Mouse (Mus musculus) intestine, postnatal 0 days (tissue): ENCODE results near the gene Antxr1. TPM values are rescaled to one million over a fixed set of nuclear protein-coding genes. Genes with fewer than 3 reads are reported as not detected.

Experiments
- ATAC-seq: fragments of 200-750 bp; cut with Nextera tagmentation; 2 replicates; pipeline ENCODE4 v1.8.0; 2017; ENCODE audit warnings: mild to moderate bottlenecking, moderate TSS enrichment, moderate library complexity
- H3K27ac ChIP-seq: fragments of 300-500 bp; sonication (generic); 2 replicates; pipeline ENCODE4 v1.5.1; 2014; ENCODE audit warnings: mild to moderate bottlenecking, low read depth, low read length, moderate library complexity
- H3K27me3 ChIP-seq: fragments of 300-500 bp; sonication (generic); replicated peaks from 2 replicates; pipeline ENCODE4 v1.6.1; 2014; ENCODE audit warnings: low read length, mixed read lengths; ENCODE audit not compliant: control insufficient read depth, insufficient read depth
- H3K36me3 ChIP-seq: fragments of 300-500 bp; sonication (generic); 2 replicates; pipeline ENCODE4 v1.6.1; 2014; ENCODE audit warnings: mild to moderate bottlenecking, moderate library complexity; ENCODE audit not compliant: control insufficient read depth, insufficient read depth
- H3K4me1 ChIP-seq: fragments of 300-500 bp; sonication (generic); replicated peaks from 2 replicates; pipeline ENCODE4 v1.6.1; 2014; ENCODE audit warnings: antibody characterized with exemption, low read length, mixed read lengths; ENCODE audit not compliant: control insufficient read depth, insufficient read depth
- H3K4me2 ChIP-seq: fragments of 300-500 bp; sonication (generic); replicated peaks from 2 replicates; pipeline ENCODE4 v1.6.1; 2014; ENCODE audit warnings: low read depth, mild to moderate bottlenecking, moderate library complexity
- H3K4me3 ChIP-seq: fragments of 300-500 bp; sonication (generic); 2 replicates; pipeline ENCODE4 v1.5.1; 2014; ENCODE audit warnings: low read depth, low read length
- H3K9ac ChIP-seq: fragments of 300-500 bp; sonication (generic); 2 replicates; pipeline ENCODE4 v1.6.1; 2014; ENCODE audit warnings: mild to moderate bottlenecking, low read depth, low read length
- H3K9me3 ChIP-seq: fragments of 300-500 bp; sonication (generic); 2 replicates; pipeline ENCODE4 v1.6.1; 2016; ENCODE audit warnings: mixed run types; ENCODE audit not compliant: control insufficient read depth
- CTCF ChIP-seq: sonication (generic); IDR thresholded peaks from 2 replicates; pipeline ENCODE4 v1.5.1; 2016; ENCODE audit warnings: low read depth, mild to moderate bottlenecking, control low read depth, antibody characterized with exemption, moderate library complexity
- WGBS: fragments of 180-500 bp; shearing (Covaris S2); extraction: QIAGEN DNeasy Blood & Tissue Kit; methylation state at CpG from one replicate; pipeline ENCODE4 v1.1.7; 2014; 5-methylcytosine and 5-hydroxymethylcytosine counted together
- polyA plus RNA-seq: library from polyadenylated mRNA; unstranded; fragments of >200 nt; fragmentation: Nextera tagmentation; extraction: Ambion mirVana; gene quantifications from 2 replicates; pipeline ENCODE4 v1.2.1, GENCODE M21; 2015

Gene Antxr1
- polyA plus RNA-seq, 1 experiment from 2014 or later: 4.9 TPM

GRCm38 (mm10) chr6:87294904-87295303 is 40.7 kb downstream of the Antxr1 start:
- no peak overlapping the region for H3K4me3 ChIP-seq
- no peak for TF ChIP-seq CTCF
- H3K27me3 ChIP-seq: no peaks in the 10 kb centered on the region
- no peak overlapping the region for H3K9ac ChIP-seq
- no peaks in the 10 kb centered on the region for H3K36me3 ChIP-seq
- ATAC-seq: peak; percentile 73
- no peaks in the 10 kb centered on the region for H3K9me3 ChIP-seq
- H3K4me1 ChIP-seq: 0 out of 2 replicates have a peak, but pooled peaks cover 4% of the 10 kb centered on the region
- no peak overlapping the region for H3K27ac ChIP-seq
- H3K4me2 ChIP-seq: no peak overlapping the region
- 36% methylated on average over 3 of the region's 3 CpGs for WGBS

GRCm38 (mm10) chr6:87292911-87293851 is 42.4 kb downstream of the Antxr1 start:
- TF ChIP-seq CTCF: no peak
- Histone ChIP-seq H3K9ac (no peak overlapping the region), H3K9me3 (no peaks in the 10 kb centered on the region), H3K27me3 (no peaks in the 10 kb centered on the region), H3K4me1 (0 out of 2 replicates have a peak, but pooled peaks cover 4% of the 10 kb centered on the region), H3K27ac (no peak overlapping the region), H3K4me2 (no peak overlapping the region), H3K4me3 (no peak overlapping the region), H3K36me3 (no peaks in the 10 kb centered on the region; the same call in 1 of the 2 replicates)
- 78% methylated on average over 18 of the region's 18 CpGs for WGBS
- ATAC-seq: no peak

GRCm38 (mm10) chr6:87287251-87287650 is 48.4 kb downstream of the Antxr1 start:
- Histone ChIP-seq H3K4me2 (no peak overlapping the region), H3K4me3 (no peak overlapping the region), H3K27me3 (no peaks in the 10 kb centered on the region), H3K36me3 (no peaks in the 10 kb centered on the region; the same call in 1 of the 2 replicates), H3K9me3 (no peaks in the 10 kb centered on the region), H3K4me1 (no peaks in the 10 kb centered on the region), H3K27ac (no peak overlapping the region), H3K9ac (no peak overlapping the region)
- TF ChIP-seq CTCF: no peak
- 66% methylated on average over 6 of the region's 6 CpGs for WGBS
- ATAC-seq: no peak

DNA sequence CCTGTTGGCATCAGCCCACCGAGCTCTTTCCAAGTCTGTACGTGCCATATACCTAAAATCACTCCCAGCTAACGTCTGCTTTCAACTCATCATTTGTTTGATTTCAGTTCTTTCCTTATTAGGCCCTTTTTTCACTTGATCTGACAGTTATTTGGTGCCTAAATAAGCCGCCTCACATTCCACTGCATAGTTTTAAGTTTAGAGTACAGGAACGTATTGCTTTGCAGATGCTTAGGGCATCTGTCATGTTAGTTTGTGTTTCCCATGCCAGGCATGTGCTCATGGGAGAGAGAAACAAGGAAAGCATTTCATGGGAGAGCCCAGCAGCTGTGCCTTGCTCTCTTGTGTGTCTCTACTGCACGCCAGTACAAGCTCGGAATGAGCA is 50.3 kb downstream of the Antxr1 start:
- no peak overlapping the region for H3K4me3 ChIP-seq
- ATAC-seq: 0 out of 2 replicates have a peak, but pooled peaks have one; percentile 28

GRCm38 (mm10) chr6:87284716-87285364 is 50.8 kb downstream of the Antxr1 start:
- WGBS: 61% methylated on average over 11 of the region's 11 CpGs
- Histone ChIP-seq H3K4me2 (no peak overlapping the region), H3K9ac (no peak overlapping the region), H3K9me3 (no peaks in the 10 kb centered on the region), H3K27me3 (no peaks in the 10 kb centered on the region), H3K4me3 (no peak overlapping the region), H3K36me3 (no peaks in the 10 kb centered on the region; the same call in 1 of the 2 replicates), H3K27ac (no peak overlapping the region), H3K4me1 (no peaks in the 10 kb centered on the region)
- ATAC-seq: no peak
- TF ChIP-seq CTCF: no peak

More for the DNA sequence above, 50.3 kb downstream of the Antxr1 start:
- no peak for TF ChIP-seq CTCF
- no peak overlapping the region for H3K4me2 ChIP-seq
- H3K27ac ChIP-seq: no peak overlapping the region
- no peaks in the 10 kb centered on the region for H3K9me3 ChIP-seq
- no peak overlapping the region for H3K9ac ChIP-seq
- H3K4me1 ChIP-seq: no peaks in the 10 kb centered on the region
- H3K27me3 ChIP-seq: no peaks in the 10 kb centered on the region
- no peaks in the 10 kb centered on the region; the same call in 1 of the 2 replicates for H3K36me3 ChIP-seq
- 68% methylated on average over 7 of the region's 7 CpGs for WGBS

DNA sequence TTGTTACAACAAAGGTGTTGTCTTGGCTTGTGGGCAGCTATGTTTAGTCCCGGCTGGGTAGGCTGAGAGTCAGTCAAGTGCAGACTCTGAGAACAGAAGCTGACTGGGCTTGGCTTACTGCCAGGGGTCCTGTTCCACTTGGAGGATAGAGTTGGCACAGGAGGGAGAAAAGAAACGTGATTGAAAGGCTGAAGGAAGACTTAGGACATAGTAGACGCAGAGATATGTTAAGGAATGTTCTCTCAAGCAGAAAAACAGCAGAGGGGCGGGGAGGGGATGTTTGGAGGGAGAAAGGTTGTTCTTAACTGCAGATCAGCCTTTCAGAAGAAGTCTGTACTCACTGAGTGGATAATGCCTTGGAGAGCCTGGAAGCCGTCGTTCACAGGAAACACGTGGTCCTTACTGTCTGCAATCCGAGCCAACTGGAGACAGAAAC is 53.3 kb downstream of the Antxr1 start:
- TF ChIP-seq CTCF: no peak
- no peak overlapping the region for H3K4me3 ChIP-seq
- ATAC-seq: peak; percentile 46; the same call in 1 of the 2 replicates
- H3K9me3 ChIP-seq: no peaks in the 10 kb centered on the region
- H3K9ac ChIP-seq: no peak overlapping the region
- no peak overlapping the region; the same call in 1 of the 2 replicates for H3K27ac ChIP-seq
- H3K4me2 ChIP-seq: no peak overlapping the region
- H3K36me3 ChIP-seq: no peaks in the 10 kb centered on the region; the same call in 1 of the 2 replicates
- H3K4me1 ChIP-seq: no peaks in the 10 kb centered on the region
- whole genome bisulfite sequencing: 40% methylated on average over 8 of the region's 8 CpGs
- no peaks in the 10 kb centered on the region for H3K27me3 ChIP-seq
